Mouse (Mus musculus) layer of hippocampus, adult 8-10 months (tissue): ENCODE measurements at regions not wholly inside any gene's neighbourhood (a gene's known extent, or its start where the extent isn't known, plus 50 kb on each side); places are given as distances from the start of the nearest gene placed in this dataset.

Experiments
- DNase-seq, 2 experiments: peaks; one replicate each; pipeline ENCODE4 v3.0.0; 2022; ENCODE audit warnings: low spot score in 2 of 2

GRCm38 (mm10) chr17:10079853-10080650 lies 239.6 kb downstream of the Qk start:
- no peak for DNase-seq

- no peak for DNase-seq
Observed at GRCm38 (mm10) chr17:10078536-10079319, 240.9 kb downstream of the Qk start.

- no peak for DNase-seq
Observed at GRCm38 (mm10) chr17:10073301-10073700, 246.4 kb downstream of the Qk start.

GRCm38 (mm10) chr17:10069251-10069650 lies 250.4 kb downstream of the Qk start:
- no peak for DNase-seq

DNA sequence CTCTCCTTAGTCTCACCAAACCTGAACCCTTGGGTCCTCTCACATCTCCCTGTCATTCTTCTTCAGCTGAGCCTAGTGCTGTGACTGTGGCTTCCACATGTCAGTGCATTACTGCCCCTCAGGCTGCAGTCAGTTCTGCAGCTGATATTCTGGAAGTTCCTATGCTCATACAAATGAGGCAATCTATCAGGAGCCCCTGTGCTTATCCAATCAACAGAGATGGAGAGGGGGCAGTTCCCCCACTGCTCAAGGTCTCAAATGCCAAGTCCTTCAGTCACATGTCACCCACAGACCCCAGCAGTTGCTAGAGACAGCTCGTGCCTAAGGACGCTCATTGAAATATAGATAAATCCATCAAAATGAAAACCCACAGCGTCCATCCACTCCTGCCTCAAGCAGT lies 254.5 kb downstream of the Qk start:
- DNase-seq, result no peak

- no peak for DNase-seq
Observed at GRCm38 (mm10) chr17:10062546-10063100, 257.0 kb downstream of the Qk start.

GRCm38 (mm10) chr17:10057736-10058135 lies 261.9 kb downstream of the Qk start:
- no peak for DNase-seq

DNA sequence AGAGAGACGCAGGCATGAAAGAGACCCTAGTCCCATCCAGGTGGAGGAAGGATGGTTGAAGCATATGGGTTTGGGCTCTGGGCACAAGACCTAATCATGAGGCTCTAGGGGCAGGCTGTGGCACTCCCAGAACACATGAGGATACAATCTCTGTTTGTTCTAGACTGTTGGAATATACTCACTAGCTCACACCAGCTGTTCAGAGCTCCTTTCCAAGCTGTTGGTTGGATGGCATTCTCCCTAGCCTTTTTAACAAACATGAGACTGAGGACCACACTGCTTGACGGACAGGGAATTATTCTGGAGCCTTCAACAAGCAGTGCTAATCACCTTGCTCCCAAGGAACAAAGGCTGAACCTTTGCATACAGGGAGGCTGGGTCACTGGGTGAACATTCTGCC lies 263.6 kb downstream of the Qk start:
- DNase-seq, result peak in 1 of 2 experiments; percentile 39

DNA sequence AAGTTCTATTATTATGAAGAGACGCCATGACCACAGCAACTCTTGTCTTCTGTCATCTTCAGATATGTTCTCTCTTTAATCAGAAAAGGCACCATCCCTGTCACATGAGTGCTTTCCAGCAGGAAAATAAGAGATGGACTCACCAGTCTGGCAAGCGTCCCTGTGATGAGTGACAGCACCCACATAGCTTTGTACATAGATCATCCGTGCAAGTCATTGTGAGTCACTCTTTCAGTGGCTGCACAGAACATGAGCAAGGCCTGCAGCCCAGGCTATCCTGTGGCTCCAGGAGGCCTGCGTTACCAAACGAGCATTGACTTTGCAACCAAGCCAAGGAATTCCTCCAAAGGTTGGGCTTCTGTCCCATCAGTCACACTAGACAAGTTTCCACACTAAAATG lies 265.3 kb downstream of the Qk start:
- peak; percentile 16 to 22 for DNase-seq

DNA sequence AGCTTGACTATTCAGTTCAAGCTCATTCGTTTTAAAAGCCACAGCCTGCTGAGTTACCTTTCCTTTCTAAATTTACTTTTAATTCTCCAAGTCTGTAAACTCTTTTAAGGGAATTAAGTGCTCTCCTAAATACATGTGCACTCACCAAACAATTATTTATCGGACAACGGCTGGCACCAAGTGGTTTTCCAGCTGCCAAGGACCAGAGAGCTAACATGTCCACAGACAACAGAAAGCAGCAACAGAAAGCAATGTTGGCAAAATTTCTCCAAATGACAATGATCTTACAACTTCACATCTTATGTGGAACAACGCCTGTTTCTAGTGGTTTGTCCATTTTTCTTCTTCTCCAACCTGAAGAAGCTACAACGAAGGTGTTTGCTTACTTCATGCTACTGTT lies 275.3 kb downstream of the Qk start:
- DNase-seq, result no peak

DNA sequence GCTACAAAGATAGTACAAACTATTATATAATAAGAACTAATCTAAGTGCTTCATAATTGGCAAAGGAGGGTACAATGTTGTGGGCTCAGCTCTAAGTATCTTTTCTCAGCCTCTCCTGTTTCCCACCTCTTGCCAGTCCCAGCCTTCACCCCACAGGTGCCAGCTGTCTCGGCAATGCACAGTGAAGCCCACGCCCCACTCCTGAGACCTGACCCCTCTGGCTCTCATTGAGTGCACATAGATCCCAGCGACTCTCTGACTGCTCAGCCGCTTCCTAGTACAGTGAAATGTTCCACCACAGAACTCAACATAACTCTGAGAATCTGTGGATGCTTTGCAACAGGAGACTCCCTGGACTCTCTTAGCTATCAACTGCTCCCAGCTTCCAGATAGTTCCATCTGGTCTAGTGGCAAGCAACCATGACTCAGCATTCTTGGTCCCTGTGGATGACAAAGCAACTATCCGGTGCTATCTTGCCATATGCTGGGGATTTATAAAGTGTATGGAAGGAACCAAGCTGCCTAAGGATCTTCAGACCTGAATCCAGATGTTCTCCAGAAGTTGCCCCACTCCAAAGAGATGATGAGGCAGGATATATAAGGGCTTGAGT lies 277.5 kb downstream of the Qk start:
- no peak for DNase-seq

GRCm38 (mm10) chr17:10040951-10041359 lies 278.7 kb downstream of the Qk start:
- no peak for DNase-seq

DNA sequence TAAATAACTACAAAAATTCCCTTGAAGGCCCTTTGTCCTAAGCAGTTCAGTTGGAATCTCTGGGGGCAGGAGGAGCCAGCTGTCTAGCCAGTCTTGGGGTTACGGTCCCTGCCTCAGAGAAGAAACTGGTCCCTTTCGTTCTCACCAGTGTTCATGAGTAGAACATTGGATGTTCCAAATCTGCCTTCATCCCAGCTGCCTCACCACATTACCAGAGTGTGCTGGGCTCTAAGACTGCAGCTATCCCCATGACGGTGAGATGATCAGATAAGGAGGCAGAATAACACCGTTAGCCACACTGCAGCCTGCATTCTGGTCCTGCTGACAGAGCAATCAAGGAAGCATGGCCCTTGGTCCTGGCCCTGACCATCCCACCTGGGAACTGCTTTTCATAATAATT lies 279.3 kb downstream of the Qk start:
- DNase-seq, result no peak

- DNase-seq, result no peak
Observed at GRCm38 (mm10) chr17:10037799-10038445, 281.7 kb downstream of the Qk start.

DNA sequence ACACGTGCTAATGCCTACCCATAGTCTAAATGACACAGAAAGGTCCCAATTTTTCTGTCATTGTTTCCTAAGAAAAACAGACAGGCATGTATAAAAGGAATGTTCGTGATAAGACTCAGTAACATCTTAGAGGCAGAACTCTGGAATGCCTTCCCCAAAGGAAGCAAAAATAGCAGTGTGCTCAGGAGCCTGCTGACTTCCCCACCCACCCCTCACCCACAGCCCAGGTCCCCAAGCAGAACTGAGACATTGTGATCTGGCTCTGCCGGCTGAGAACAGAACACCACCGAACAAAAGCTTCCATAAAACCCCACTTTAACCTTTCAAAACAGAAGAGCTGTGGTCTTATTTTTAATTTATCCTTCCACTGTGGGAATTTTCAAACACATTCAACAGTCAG lies 286.1 kb downstream of the Qk start:
- DNase-seq, result no peak

DNA sequence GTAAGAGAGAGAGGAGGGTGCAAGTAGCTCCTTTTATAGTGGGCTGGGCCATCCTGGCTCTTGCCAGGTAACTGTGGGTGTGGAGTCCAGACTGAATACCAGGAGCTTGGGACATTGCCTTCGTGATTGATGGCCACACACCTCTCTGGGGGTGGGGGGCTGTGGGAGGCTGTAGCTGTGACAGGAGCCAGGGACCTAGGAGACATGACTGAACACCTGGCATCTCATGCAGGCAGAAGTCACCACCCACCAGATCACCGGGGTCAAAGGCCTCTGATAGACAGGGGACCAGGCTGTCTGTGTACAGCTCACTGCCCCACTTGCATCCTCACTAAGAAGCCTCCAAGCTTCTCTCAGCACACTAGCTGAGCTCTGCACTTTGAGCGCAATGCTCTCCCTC lies 288.6 kb downstream of the Qk start:
- DNase-seq, result no peak

DNA sequence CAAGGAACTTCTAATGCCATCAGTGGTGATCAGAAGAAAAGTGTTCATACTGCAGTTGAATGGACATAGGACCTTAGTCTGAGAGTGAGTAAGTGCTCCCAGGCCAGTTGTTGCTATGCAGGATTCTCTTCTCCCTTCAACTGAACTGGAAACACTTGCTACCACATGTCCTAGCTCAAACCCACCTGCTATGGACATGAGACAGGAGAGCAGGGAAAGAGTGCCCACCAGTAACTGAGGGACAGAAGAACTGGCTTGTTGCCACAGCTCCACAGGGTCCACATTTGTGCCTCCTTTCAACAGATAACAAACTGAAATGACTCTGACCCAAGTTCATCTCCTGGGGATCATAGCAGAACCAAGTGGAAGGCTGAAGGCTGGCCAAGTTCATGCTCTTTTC lies 292.9 kb downstream of the Qk start:
- no peak for DNase-seq

GRCm38 (mm10) chr17:10025212-10025611 lies 294.4 kb downstream of the Qk start:
- DNase-seq, result no peak

DNA sequence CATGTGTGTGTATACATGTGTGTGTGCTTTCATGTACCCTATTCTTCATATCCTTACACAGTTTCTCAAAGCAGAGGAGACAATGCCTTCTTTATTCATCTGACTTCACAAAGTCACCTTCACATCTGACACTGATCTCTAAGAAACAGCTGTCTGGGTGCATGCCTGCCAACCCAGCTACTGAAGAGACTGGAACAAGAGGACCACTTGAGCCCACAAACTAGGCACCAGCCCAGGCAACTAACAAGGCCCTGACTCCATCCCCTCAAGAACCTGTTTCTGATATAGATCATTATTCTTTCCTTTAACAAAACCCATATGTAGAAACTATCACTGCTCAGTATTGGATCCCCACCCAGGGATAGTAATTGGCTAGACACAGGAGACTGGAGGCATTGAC lies 295.3 kb downstream of the Qk start:
- DNase-seq, result no peak

GRCm38 (mm10) chr17:10012161-10012560 lies 307.5 kb downstream of the Qk start:
- DNase-seq, result no peak

- DNase-seq, result no peak
Observed at GRCm38 (mm10) chr17:10011728-10012127, 307.9 kb downstream of the Qk start.
